Mouse (Mus musculus): ENCODE results near the gene Ankrd44.

The Ankrd44 gene

DNA sequence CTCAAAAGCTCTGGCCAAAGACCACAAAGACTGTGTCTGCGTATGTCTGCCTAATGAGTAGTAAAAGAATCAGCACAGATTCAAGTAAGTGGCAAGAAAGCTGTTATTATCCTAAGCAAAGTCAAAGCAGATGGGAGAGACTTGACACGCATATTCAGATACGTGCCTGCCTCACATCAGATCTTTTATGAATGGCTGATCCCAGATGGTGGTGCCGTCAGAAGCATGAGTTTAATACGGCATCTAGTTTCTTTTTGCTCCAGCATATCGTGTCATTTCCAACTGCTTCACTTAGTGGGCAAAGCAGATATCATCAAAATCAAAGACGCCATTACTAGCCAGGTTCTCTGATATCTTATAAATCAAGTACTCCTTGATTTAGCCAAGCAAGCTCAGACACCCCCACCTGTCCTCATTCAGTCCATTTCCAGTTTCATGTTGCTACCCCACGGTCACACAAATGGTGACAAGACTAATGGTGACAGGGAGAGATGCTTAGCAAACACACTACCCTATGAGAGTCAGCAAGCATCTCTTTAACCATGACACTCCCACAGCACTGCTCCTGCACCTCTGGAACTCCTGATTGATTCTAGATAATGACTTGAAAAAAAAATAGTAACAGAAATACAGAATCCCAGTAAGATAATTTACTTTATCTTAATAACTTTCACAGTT is 218.2 kb downstream of the Ankrd44 start:
- ATAC-seq (ENCODE audit: low TSS enrichment) = no peak

DNA sequence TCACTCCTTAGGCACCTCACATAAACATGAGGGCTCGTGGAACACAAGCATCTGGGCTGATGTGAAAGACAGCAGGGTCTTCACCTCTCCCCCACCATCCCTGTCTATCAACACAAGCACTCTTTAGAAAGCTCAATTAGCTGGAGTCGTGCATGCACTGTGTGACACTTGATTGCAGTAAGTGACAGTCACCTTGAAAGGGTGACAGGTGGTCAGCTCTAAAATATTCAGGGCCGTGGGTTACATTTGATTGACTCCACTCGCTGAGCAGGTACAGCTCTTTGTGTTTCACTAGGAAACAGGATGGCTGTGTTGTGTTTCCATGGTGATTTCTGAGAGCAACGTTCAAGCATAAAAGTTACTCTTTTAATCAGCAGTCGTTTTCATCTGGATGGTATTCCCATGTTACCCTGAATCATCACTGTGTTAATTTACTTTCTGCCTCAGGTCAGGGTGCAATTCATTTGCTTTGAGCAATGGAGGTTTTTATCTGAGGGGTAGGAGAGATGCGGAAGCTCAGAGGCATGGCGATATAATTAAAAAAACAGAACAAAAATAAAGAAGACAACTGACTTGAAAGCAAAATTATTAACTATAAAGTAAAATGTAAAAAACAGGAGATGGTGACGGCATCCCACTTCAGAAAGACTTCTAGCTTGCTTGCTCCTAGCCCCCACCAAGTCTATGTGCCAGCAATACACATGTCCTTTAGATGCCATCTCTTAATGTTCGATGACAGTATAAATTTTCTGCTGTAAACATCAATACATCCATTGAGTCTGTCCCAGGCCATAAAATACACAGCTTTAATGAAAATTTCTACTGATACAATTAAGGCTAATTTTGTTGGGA is 218.9 kb downstream of the Ankrd44 start:
- no peak for ATAC-seq (ENCODE audit: low TSS enrichment)

DNA sequence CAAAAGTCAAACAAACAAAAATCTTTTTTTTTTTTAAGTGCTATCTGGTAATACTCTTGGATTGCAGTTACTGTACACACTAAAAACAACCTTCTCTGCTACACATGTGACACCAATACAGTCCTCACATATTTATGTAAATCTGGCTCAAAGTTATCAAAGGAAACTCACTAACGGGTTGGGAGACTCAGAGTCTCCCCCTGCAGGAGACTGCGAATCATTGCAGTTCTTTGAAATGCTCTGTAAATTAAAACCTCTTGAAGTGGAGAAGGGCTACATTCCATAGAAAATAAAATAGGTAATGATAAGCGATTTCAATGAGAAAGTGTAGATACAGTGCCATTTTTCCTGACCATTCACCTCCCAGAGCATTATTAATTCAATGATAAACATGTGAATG is 219.6 kb downstream of the Ankrd44 start:
- ATAC-seq (ENCODE audit: low TSS enrichment) = no peak

DNA sequence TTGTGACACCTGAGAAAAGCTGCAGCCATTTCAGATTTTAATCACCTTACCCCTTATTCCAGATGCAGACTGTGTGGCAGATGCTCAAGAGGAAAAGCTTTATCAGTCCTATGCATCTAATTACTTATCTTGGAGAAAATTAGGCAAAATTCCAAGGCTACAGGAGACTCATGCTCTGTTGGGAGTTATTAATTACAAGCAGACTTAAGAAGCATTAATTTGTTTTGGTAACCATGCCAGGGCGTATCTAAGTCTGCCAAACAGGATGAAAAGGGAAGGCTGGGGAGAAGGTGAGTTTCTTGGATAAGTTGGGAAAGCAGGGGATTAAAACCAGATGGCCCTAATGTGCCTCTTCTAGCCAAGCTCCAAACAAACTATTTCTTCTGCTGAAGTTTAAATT is 222.7 kb downstream of the Ankrd44 start:
- ATAC-seq (ENCODE audit: low TSS enrichment) = no peak

DNA sequence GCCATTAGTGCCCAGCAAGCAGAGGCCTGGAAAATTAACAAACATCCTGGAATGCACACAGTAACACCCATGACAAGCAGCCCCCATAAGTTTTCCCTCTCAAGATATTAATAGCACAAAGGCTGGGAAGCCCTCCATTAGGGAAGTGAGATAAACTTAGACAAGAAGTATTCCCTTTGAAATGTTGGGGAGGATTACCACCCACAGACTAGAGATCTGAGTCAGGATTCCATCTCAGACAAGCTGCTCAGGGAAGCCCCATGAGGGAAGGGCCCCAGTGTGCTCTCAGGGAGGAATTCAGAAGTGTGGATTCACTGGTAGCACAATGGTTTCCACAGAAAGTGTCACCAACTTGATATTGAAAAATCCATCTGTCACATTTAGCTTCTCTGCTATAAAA is 223.3 kb downstream of the Ankrd44 start:
- peak; percentile 81 for ATAC-seq (ENCODE audit: low TSS enrichment)

DNA sequence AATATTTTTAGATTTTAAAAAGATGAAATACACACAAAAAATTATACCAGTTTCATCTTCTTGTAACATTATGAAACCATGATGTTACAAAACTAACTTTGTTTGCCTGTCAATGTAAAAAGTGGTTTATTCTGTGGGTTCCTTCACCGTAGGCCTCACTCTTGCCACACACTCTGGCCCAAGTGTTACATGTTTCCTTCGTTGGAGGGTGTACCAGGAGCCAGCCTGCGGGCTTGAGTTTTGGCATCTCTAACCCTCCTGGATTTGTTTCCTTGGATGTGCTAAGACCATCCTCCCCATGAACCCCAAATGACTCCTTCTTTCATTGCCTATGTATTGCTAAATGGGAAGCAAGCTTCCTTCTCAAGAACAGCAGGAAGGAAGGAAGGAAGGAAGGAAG is 230.8 kb downstream of the Ankrd44 start:
- peak; percentile 47 for ATAC-seq (ENCODE audit: low TSS enrichment)

DNA sequence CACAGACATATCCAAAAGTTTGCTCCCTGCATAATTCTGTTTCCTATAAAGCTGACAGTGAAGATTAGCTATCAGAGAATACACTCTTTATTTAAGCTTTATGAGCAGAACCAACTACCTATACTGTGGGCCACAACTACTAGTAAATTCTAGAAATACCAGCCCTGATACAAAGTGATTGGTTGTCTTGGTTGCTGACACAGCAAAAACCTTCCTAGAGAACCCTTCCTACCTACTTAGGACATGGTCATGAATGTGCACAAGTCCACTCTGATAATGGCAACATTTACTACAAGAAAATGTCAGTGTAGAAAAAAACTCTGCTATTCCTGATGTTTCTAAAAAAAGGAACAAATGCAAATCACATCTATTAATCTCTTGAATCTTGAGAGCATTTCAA is 234.4 kb downstream of the Ankrd44 start:
- no peak for ATAC-seq (ENCODE audit: low TSS enrichment)

DNA sequence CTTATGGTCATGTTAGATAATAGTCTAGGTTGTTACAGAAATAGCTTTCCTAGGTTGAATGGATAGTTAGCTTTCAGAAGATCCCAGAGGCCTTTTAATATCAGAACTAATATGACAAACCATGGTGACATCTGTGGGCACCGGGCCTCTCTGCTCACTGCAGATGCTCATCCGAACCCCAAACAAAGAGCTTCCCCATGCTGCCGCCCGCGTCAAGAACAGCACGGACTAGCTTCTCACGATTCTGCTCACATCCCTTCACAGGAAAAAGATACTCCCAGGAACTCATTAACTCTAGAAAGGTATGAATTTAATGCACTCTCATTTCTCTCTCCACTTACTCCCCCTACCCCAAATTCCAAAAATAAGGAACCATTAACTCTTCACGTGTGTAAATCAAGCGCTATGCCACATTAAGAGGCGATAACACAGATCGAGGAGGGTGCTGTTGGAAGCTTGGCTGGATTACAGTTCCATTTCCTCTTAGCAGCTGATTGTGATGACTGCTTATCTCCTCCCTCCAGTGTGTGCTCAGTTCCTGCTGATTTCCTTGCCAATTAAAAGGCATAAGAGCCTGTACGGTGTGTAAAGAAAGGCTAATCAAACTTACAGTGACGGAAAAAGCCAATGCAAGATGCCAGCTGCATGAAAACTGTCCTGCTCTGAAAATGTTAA is 235.8 kb downstream of the Ankrd44 start:
- ATAC-seq (ENCODE audit: low TSS enrichment) = peak; percentile 64

DNA sequence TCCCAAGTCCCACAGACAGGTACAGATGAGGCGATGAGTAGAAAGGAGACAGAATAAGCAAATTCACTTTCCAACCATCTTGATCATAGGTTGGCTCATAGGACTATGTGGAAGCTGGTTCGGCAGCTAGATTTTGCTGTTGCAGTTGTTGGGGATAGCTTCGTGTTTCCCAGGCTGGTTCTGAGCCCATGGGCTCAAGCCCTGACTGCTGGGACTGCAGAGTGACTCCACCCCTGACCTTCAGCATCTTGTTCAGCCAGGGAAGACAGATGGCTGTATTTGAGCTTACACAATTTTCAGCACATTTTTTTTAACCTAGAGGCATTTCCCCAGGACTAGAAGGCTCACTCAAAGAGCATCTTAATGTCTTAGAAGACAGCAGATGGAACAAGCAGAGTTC is 237.7 kb downstream of the Ankrd44 start:
- ATAC-seq (ENCODE audit: low TSS enrichment) = no peak

DNA sequence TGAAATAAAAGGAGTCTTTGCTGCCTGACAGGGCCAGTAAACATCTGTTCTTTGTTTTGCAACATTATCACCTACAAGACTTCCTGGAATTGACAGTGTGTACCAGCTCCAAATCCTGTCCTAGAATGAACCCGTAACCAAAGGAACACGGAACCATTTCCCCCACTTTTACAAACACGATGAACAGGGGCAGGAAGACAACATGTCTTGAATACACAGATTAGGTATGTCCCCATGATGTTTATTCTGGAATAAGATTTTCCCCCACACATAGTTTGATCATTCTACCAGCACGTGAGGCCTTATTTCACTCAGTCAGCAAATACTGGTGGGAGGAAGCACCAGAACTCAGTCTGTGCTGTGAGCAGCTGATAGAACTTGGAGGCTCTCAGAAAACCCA is 241.9 kb downstream of the Ankrd44 start:
- ATAC-seq (ENCODE audit: low TSS enrichment) = no peak

DNA sequence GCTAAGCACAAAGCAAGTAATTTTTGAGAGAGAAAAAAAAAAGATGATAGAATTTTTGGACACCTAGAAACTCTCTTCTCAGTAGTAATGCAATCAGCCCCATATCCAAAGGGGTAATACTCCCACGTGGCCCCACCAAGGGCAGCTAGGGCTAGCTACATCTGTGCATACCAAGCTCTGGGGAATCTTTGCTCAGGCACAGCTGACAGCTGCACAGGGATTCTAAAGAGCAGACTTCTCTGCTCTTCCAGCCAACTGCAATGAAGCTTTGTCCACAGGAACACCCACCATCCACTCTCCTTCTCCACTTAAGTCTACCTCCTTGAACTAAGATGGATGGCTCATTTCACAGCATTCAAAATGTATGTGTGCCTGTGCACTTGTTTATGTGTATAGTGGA is 246.6 kb downstream of the Ankrd44 start:
- no peak for ATAC-seq (ENCODE audit: low TSS enrichment)

DNA sequence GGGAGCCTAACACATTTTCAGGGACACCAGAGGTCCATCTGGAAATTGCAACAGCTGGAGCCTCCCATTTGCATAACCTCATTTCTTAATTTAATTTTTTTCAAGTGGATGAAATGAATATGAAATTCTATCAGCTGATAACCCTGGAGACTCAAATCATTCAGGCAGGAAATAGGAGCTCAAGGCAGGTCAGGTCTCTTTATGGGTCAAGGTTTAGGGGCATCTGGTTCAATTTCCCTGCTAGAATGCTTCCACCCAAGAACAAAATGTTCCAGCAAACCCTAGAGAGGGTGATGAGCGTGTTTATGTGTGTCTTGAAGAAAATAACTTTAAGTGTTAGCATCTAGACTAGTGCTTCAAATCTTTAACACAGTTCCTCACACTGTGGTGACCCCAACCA is 248.2 kb downstream of the Ankrd44 start:
- no peak for ATAC-seq (ENCODE audit: low TSS enrichment)

DNA sequence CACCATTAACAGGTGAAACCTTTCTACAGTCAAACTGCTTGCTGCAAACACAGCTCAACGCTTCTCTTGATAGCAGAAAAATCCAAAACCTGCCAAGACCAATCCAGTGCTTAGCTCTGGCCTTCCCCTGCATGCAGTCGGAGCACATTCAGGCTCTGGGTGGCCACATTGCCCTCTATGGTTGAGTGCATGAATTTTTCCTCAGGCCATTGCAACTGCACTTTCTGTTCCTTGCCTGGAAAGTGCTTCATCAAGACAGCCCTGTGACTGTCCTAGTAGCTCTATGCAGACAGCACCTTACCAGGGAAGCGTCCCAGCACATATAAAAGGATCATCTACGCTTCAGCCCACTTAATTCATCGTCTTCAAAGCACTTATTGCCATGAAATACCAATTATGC is 250.7 kb downstream of the Ankrd44 start:
- ATAC-seq (ENCODE audit: low TSS enrichment) = no peak

DNA sequence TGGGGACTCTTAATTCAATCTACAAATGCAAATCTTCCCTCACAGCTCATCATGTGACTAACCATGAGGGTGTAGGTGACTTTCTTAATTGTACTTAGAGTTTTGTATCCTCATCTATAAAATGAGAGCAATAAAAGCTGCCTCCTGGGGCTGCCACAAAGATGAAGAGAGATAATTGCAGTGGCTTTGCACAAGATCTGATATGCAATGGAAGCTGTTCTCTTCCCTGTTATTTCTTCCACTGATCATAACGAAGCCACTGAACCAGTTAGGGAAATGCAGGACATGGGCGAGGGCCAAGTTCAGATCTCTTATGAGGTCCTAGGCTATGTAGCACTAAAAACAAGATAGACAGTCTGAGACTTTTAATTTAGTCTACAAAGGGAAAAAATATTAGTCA is 258.2 kb downstream of the Ankrd44 start:
- ATAC-seq (ENCODE audit: low TSS enrichment) = no peak

DNA sequence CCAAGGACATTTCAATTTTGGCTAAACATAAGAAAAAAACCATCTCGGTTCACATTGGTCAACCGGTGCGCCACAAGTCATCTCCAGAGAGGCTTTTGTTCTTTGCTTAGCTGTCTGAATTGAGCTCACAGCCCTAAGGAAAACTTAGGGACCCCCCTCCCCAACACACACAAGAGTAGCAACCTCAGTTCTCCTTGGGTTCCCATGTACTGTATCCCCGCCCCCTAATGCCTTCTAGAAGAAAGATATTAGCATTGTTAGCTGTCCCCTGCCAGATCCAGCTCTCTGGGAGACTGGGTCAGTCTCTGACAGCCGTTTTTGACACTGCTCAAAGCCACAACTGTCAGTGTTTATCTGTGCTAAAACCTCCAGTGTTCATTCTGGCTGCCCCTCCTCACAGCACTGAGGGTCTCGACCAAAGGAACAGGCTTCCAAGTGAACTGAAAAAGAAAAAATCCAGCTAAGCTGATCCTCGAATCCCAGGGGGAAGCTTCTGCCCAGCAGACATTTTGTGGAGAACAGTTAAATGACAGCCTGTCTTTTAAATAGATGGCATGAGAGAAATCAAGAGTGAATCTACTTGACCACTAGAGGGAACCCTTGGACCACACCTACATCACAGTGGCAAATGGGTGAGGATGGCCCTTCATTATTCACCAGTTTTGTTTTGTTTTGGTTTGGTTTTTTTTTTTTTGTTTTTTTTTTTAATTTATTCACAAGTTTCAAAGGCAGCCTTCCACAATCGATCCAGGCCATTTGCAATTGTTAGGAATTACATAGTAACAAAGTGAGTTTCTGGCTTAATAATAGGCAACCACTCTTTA is 260.4 kb downstream of the Ankrd44 start:
- peak; percentile 93 for ATAC-seq (ENCODE audit: low TSS enrichment)

DNA sequence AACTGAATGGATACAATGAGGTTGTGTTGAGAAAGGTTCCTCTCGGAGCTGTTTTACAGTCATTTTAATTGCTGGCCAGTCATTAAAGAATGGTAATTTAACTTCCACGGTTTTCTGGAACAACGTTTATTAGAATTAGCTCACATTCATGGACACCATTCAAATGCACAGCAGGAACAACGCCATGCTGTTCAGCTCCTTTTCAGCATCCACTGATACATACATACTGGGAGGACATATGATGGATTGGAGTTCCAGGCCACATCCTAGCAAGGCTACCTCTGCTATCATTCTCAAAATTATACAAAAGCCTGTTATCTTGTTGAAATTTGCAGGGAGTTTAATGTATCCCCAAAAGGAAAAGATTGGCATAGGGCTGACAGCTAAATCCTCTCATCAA is 261.1 kb downstream of the Ankrd44 start:
- no peak for ATAC-seq (ENCODE audit: low TSS enrichment)

DNA sequence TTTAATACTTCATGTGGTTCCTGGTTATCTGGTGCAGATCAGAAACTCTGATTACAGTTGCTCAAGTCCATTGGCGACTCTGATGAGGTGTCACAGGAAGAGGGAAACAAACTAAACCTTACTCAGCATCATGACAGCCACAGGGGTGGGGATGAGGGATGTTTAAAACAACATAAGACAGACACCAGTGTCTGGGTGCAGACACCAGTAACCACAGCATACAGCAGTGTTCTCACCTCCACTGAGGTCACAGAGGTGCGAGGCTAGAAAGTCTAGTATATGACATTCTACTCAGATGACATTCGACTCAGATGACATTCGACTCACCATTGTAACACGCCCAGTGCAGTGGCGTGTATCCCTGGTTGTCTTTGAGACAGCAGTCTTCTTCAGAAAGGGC is 265.5 kb downstream of the Ankrd44 start:
- no peak for ATAC-seq (ENCODE audit: low TSS enrichment)

DNA sequence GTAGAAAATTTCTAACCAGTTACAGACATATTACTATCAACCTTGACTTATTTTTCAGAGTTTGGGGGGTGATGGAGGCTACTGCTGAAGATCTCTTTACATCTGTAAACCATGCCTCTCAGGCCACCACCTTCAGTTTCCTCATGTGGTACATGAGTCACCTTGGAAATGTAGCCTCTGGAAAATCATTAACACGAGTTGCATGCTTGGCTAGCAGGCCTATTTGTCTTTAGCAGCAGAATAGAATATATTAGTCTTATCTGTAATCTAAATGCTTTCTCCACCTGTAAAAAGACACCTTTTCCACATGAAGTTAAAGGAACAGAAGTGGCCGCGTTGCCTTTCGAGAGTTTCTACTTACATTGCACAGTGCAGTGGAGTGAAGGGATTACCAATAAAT is 267.6 kb downstream of the Ankrd44 start:
- ATAC-seq (ENCODE audit: low TSS enrichment) = no peak

DNA sequence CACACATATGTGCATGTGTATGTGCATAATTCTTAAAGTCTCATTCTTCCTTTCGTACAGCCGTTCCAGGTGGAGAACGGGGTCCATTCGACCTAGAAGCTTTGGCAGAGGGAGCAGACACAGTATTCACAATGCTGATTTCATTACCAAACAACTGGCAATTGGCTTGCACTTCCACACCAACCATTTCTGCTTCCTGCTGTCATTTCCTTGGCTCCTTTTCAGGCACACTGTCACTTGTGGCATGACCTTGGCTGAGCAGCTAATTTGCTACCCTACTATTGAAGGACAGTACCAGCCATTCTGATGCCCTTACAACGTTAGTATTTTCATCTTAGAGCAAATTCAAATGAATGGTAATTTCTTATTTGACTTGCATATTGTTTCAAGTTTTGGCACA is 277.9 kb downstream of the Ankrd44 start:
- no peak for ATAC-seq (ENCODE audit: low TSS enrichment)

DNA sequence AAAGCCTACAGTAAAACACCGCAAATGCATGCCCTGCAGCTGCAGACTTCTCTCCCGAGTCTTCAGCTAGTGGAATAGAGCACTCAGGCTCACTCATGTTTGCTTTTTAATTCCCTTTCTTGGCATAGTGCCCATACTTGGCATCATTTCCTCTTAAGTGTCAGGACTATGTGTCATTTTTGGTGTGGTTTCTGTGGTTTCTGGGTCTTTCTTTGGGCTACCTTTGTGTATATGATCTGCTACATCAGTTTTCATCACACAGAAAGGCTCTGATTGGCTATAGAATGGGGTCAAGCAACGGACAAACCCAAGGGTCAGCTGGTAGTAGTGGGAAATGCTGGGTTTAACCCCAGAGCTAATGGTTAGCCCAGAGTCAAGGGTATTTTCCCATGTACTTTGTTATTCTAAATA is 278.8 kb downstream of the Ankrd44 start:
- ATAC-seq (ENCODE audit: low TSS enrichment) = no peak

DNA sequence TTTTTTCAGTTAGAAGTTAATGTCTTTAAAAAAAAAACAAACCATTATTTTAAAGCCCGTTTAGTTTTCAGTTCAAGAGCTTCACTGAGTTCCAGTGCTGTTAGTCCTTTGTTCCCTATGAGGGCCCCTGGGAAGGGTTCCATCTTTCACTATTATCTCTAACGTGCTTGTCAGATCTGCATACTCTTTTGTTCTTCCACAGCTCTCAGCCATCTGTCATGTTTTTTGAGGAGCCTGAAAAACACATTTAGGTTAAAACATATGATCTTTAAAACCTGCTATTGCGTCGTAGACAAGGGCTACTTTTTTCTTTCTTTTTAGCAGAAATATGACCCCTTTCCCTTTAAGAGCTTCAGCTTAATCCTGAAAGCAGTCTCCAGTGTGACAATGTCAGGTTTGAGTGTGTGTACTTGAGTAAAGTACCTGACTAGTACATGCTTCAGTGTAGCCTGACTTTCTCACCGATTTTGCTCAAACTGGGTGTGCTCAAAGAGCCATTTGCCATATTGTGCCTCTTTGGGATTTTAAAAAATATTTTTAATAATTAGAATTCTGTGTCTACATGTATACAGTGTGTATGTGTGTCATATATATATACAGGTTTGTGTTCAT is 285.9 kb downstream of the Ankrd44 start:
- ATAC-seq (ENCODE audit: low TSS enrichment) = no peak

Measured in frontal cortex, adult (tissue).